Mouse (Mus musculus): ENCODE measurements around the gene Rab25. TPM values are rescaled to one million over a fixed set of nuclear protein-coding genes. Genes with fewer than 3 reads are reported as not detected.
"Not testable (repeated sequence)": the region's sequence is repeated elsewhere in the genome, so short reads cannot be mapped to it uniquely, and the experiment has no call there.

Gene Rab25
- 1.6 and 4.5 TPM in 2 replicates for total RNA-seq (2014; fragmentation: Nextera tagmentation)
- 0.35 TPM in 1 of 2 replicates, not detected in the other for total RNA-seq (2017)
- polyA plus RNA-seq (2012): 0.67 and 0.88 TPM in 2 replicates

GRCm38 (mm10) chr3:88548180-88548917, at the start of gene Rab25:
Gene Rab25 (minus strand): TSS chr3:88548300.
- H3K4me1 ChIP-seq (ENCODE audit: insufficient read depth, low read depth, low read length): peaks cover 63% of the 10 kb centered on the region
- no peak for TF ChIP-seq POLR2AphosphoS5 (IDR thresholded peaks at IDR 0.05; ENCODE audit: insufficient replicate concordance, low read depth, low read length)
- no peak for TF ChIP-seq GATA1 (IDR thresholded peaks at IDR 0.05; ENCODE audit: borderline replicate concordance, low read length)
- no peak for TF ChIP-seq GATA2 (IDR thresholded peaks at IDR 0.05; ENCODE audit: borderline replicate concordance, low read depth, low read length)
- TF ChIP-seq CTCF (IDR thresholded peaks at IDR 0.05; ENCODE audit: low read depth, low read length): no peak
- TF ChIP-seq TAL1 (conservative IDR thresholded peaks at IDR 0.05; ENCODE audit: low read depth, low read length): no peak
- no peak within 1 kb of the TSS for H3K4me3 ChIP-seq (ENCODE audit: low read depth, low read length)
- ATAC-seq (ENCODE audit: extremely low read depth, insufficient number of reproducible peaks, low FRiP score, poor library complexity, severe bottlenecking): no peak
- no peaks in the 10 kb centered on the region; the same call in 1 of the 2 replicates for H3K27me3 ChIP-seq (ENCODE audit: insufficient read depth, low read length)
- H3K36me3 ChIP-seq (replicated peaks): peaks cover 56% of the 10 kb centered on the region
- DNase-seq (ENCODE audit: low spot score): no peak
- no peaks in the 10 kb centered on the region for H3K9me3 ChIP-seq (replicated peaks)

DNA sequence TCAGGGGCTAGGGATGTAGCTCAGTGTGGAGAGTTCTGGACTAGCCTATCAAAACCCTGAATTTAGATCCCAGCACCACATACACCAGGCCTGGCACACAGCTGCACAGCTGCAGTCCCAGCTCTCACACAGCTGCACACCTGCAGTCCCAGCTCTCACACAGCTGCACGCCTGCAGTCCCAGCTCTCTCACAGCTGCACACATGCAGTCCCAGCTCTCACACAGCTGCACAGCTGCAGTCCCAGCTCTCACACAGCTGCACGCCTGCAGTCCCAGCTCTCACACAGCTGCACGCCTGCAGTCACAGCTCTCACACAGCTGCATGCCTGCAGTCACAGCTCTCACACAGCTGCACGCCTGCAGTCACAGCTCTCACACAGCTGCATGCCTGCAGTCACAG, 48.4 kb upstream of the Rab25 start:
- not testable (repeated sequence) for H3K4me3 ChIP-seq (ENCODE audit: low read depth, low read length); DNase-seq (ENCODE audit: low spot score); H3K27me3 ChIP-seq (ENCODE audit: insufficient read depth, low read length); H3K9me3 ChIP-seq (replicated peaks); ATAC-seq (ENCODE audit: extremely low read depth, insufficient number of reproducible peaks, low FRiP score, poor library complexity, severe bottlenecking); H3K36me3 ChIP-seq (replicated peaks)
- peaks cover 25% of the 10 kb centered on the region for H3K4me1 ChIP-seq (ENCODE audit: insufficient read depth, low read depth, low read length)

GRCm38 (mm10) chr3:88593893-88594580, 45.9 kb upstream of the Rab25 start:
- TF ChIP-seq POLR2AphosphoS5 (IDR thresholded peaks at IDR 0.05; ENCODE audit: insufficient replicate concordance, low read depth, low read length) (no peak), CTCF (IDR thresholded peaks at IDR 0.05; ENCODE audit: low read depth, low read length) (no peak), TAL1 (conservative IDR thresholded peaks at IDR 0.05; ENCODE audit: low read depth, low read length) (no peak), GATA2 (IDR thresholded peaks at IDR 0.05; ENCODE audit: borderline replicate concordance, low read depth, low read length) (no peak), GATA1 (IDR thresholded peaks at IDR 0.05; ENCODE audit: borderline replicate concordance, low read length) (no peak)
- H3K9me3 ChIP-seq (replicated peaks): no peaks in the 10 kb centered on the region
- H3K4me3 ChIP-seq (ENCODE audit: low read depth, low read length): no peak overlapping the region
- peaks cover 28% of the 10 kb centered on the region for H3K4me1 ChIP-seq (ENCODE audit: insufficient read depth, low read depth, low read length)
- H3K36me3 ChIP-seq (replicated peaks): peaks cover 21% of the 10 kb centered on the region
- H3K27me3 ChIP-seq (ENCODE audit: insufficient read depth, low read length): peaks cover 2% of the 10 kb centered on the region; the same call in 1 of the 2 replicates
- ATAC-seq (ENCODE audit: extremely low read depth, insufficient number of reproducible peaks, low FRiP score, poor library complexity, severe bottlenecking) (no peak), DNase-seq (ENCODE audit: low spot score) (no peak)

GRCm38 (mm10) chr3:88592942-88593576, 45.0 kb upstream of the Rab25 start:
- TF ChIP-seq GATA1 (IDR thresholded peaks at IDR 0.05; ENCODE audit: borderline replicate concordance, low read length) (no peak), TAL1 (conservative IDR thresholded peaks at IDR 0.05; ENCODE audit: low read depth, low read length) (no peak), CTCF (IDR thresholded peaks at IDR 0.05; ENCODE audit: low read depth, low read length) (no peak), GATA2 (IDR thresholded peaks at IDR 0.05; ENCODE audit: borderline replicate concordance, low read depth, low read length) (no peak), POLR2AphosphoS5 (IDR thresholded peaks at IDR 0.05; ENCODE audit: insufficient replicate concordance, low read depth, low read length) (no peak)
- Histone ChIP-seq H3K9me3 (replicated peaks) (no peaks in the 10 kb centered on the region), H3K36me3 (replicated peaks) (peaks cover 30% of the 10 kb centered on the region), H3K27me3 (ENCODE audit: insufficient read depth, low read length) (peaks cover 2% of the 10 kb centered on the region; the same call in 1 of the 2 replicates), H3K4me1 (ENCODE audit: insufficient read depth, low read depth, low read length) (peaks cover 28% of the 10 kb centered on the region), H3K4me3 (ENCODE audit: low read depth, low read length) (peak overlapping the region; percentile 63)
- ATAC-seq (ENCODE audit: extremely low read depth, insufficient number of reproducible peaks, low FRiP score, poor library complexity, severe bottlenecking) (no peak; the same call in 1 of the 2 replicates), DNase-seq (ENCODE audit: low spot score) (no peak)

GRCm38 (mm10) chr3:88591950-88592731, 44.0 kb upstream of the Rab25 start:
- Histone ChIP-seq H3K27me3 (ENCODE audit: insufficient read depth, low read length) (peaks cover 2% of the 10 kb centered on the region; the same call in 1 of the 2 replicates), H3K4me3 (ENCODE audit: low read depth, low read length) (peak overlapping the region; percentile 63; the same call in 1 of the 2 replicates), H3K9me3 (replicated peaks) (no peaks in the 10 kb centered on the region), H3K4me1 (ENCODE audit: insufficient read depth, low read depth, low read length) (peaks cover 28% of the 10 kb centered on the region), H3K36me3 (replicated peaks) (peaks cover 39% of the 10 kb centered on the region)
- DNase-seq (ENCODE audit: low spot score) (no peak), ATAC-seq (ENCODE audit: extremely low read depth, insufficient number of reproducible peaks, low FRiP score, poor library complexity, severe bottlenecking) (peak; percentile 28; the same call in 1 of the 2 replicates)
- TF ChIP-seq CTCF (IDR thresholded peaks at IDR 0.05; ENCODE audit: low read depth, low read length) (peak; percentile 36), TAL1 (conservative IDR thresholded peaks at IDR 0.05; ENCODE audit: low read depth, low read length) (no peak)

DNA sequence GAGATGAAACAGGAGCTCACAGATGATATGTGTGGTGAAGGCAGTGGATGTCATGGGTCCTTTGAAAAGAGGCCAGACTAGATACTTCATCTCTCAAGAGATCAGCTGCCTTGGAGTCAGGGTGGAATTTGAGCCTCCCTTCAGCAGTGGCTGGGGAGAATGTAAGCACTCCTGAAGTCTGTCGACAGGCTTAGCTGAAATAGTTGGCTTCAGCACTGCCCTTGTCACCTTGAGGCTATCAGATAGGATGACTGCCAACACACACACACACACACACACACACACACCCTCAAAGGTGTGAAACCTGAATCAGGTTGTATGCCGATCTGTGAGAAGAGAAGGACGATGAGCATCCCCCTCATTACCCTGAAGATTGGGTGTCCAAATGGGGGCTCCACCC, 42.9 kb upstream of the Rab25 start:
- H3K9me3 ChIP-seq (replicated peaks): no peaks in the 10 kb centered on the region
- H3K27me3 ChIP-seq (ENCODE audit: insufficient read depth, low read length): no peaks in the 10 kb centered on the region
- ATAC-seq (ENCODE audit: extremely low read depth, insufficient number of reproducible peaks, low FRiP score, poor library complexity, severe bottlenecking) (no peak), DNase-seq (ENCODE audit: low spot score) (no peak)
- H3K4me3 ChIP-seq (ENCODE audit: low read depth, low read length): no peak overlapping the region
- TF ChIP-seq GATA1 (IDR thresholded peaks at IDR 0.05; ENCODE audit: borderline replicate concordance, low read length): no peak
- H3K36me3 ChIP-seq (replicated peaks): peaks cover 50% of the 10 kb centered on the region
- H3K4me1 ChIP-seq (ENCODE audit: insufficient read depth, low read depth, low read length): peaks cover 26% of the 10 kb centered on the region
